Mouse (Mus musculus) hindbrain, embryonic 16.5 days (tissue): ENCODE data around the gene Bspry. TPM values are rescaled to one million over a fixed set of nuclear protein-coding genes. Genes with fewer than 3 reads are reported as not detected.
"Not testable (repeated sequence)": the region's sequence is repeated elsewhere in the genome, so short reads cannot be mapped to it uniquely, and the experiment has no call there.

ENCODE experiments used
- ATAC-seq: fragments of 200-750 bp; cut with Nextera tagmentation; 2 replicates; pipeline ENCODE4 v1.8.0; 2017; ENCODE audit warnings: moderate TSS enrichment, moderate library complexity
- H3K27ac ChIP-seq: fragments of 300-500 bp; sonication (generic); 2 replicates; pipeline ENCODE4 v1.5.1; 2014; ENCODE audit warnings: low read depth, mild to moderate bottlenecking, control low read depth, low read length, moderate library complexity
- H3K27me3 ChIP-seq: fragments of 300-500 bp; sonication (generic); replicated peaks from 2 replicates; pipeline ENCODE4 v1.6.1; 2014; ENCODE audit warnings: low read length; ENCODE audit not compliant: control insufficient read depth, insufficient read depth
- H3K36me3 ChIP-seq: fragments of 300-500 bp; sonication (generic); 2 replicates; pipeline ENCODE4 v1.6.1; 2014; ENCODE audit warnings: mild to moderate bottlenecking, low read length, moderate library complexity, mixed read lengths; ENCODE audit not compliant: control insufficient read depth, insufficient read depth
- H3K4me1 ChIP-seq: fragments of 300-500 bp; sonication (generic); 2 replicates; pipeline ENCODE4 v1.6.1; 2014; ENCODE audit warnings: low read depth, low read length; ENCODE audit not compliant: control insufficient read depth, insufficient read depth
- H3K4me2 ChIP-seq: fragments of 300-500 bp; sonication (generic); 2 replicates; pipeline ENCODE4 v1.6.1; 2014; ENCODE audit warnings: mild to moderate bottlenecking, low read length, control low read depth, moderate library complexity
- H3K4me3 ChIP-seq: fragments of 300-500 bp; sonication (generic); 2 replicates; pipeline ENCODE4 v1.5.1; 2014; ENCODE audit warnings: mild to moderate bottlenecking, low read length, control low read depth, moderate library complexity
- H3K9ac ChIP-seq: fragments of 300-500 bp; sonication (generic); 2 replicates; pipeline ENCODE4 v1.6.1; 2014; ENCODE audit warnings: low read depth, mild to moderate bottlenecking, control low read depth, low read length, moderate library complexity
- H3K9me3 ChIP-seq: fragments of 300-500 bp; sonication (generic); 2 replicates; pipeline ENCODE4 v1.6.1; 2014; ENCODE audit warnings: mild to moderate bottlenecking, low read length, moderate library complexity; ENCODE audit not compliant: control insufficient read depth
- WGBS: fragments of 180-500 bp; shearing (Covaris S2); extraction: QIAGEN DNeasy Blood & Tissue Kit; methylation state at CpG from one replicate; pipeline ENCODE4 v1.1.7; 2014; 5-methylcytosine and 5-hydroxymethylcytosine counted together
- polyA plus RNA-seq: library from polyadenylated mRNA; unstranded; fragments of >200 nt; fragmentation: Nextera tagmentation; extraction: Ambion mirVana; gene quantifications from 2 replicates; pipeline ENCODE4 v1.2.1, GENCODE M21; 2015

The Bspry gene
- polyA plus RNA-seq, 1 experiment from 2014 or later = 0.63 TPM

GRCm38 (mm10) chr4:62475793-62476192 lies 4.1 kb upstream of the Bspry start:
- no peak for ATAC-seq
- Histone ChIP-seq H3K9ac (no peak overlapping the region), H3K36me3 (no peaks in the 10 kb centered on the region), H3K4me2 (no peak overlapping the region), H3K9me3 (no peaks in the 10 kb centered on the region), H3K4me3 (no peak overlapping the region), H3K27ac (no peak overlapping the region), H3K27me3 (peaks cover 9% of the 10 kb centered on the region; the same call in 1 of the 2 replicates), H3K4me1 (no peaks in the 10 kb centered on the region; the same call in 1 of the 2 replicates)
- 95% methylated on average over 6 of the region's 6 CpGs for WGBS

- Histone ChIP-seq H3K4me1 (no peaks in the 10 kb centered on the region; the same call in 1 of the 2 replicates), H3K4me3 (no peak overlapping the region), H3K9ac (no peak overlapping the region), H3K27me3 (peaks cover 9% of the 10 kb centered on the region; the same call in 1 of the 2 replicates), H3K27ac (no peak overlapping the region), H3K4me2 (no peak overlapping the region), H3K36me3 (no peaks in the 10 kb centered on the region), H3K9me3 (no peaks in the 10 kb centered on the region)
- 89% methylated on average over 6 of the region's 6 CpGs for WGBS
- no peak for ATAC-seq
Measured at GRCm38 (mm10) chr4:62477542-62478244, 2.2 kb upstream of the Bspry start.

GRCm38 (mm10) chr4:62479593-62479936 lies 288 bp upstream of the Bspry start:
- Histone ChIP-seq H3K4me2 (peak overlapping the region; percentile 68), H3K4me3 (peak overlapping the region; percentile 48)
- H3K36me3 ChIP-seq, H3K9me3 ChIP-seq, H3K27me3 ChIP-seq, H3K9ac ChIP-seq, ATAC-seq, H3K4me1 ChIP-seq, H3K27ac ChIP-seq: not testable (repeated sequence)
- 16% methylated on average over 11 of the region's 11 CpGs for WGBS

GRCm38 (mm10) chr4:62480709-62481605 lies 1.1 kb downstream of the Bspry start:
- peaks cover 9% of the 10 kb centered on the region; the same call in 1 of the 2 replicates for H3K27me3 ChIP-seq
- no peaks in the 10 kb centered on the region for H3K9me3 ChIP-seq
- H3K9ac ChIP-seq = no peak overlapping the region
- peak; percentile 39; the same call in 1 of the 2 replicates for ATAC-seq
- H3K36me3 ChIP-seq = no peaks in the 10 kb centered on the region
- 46% methylated on average over 10 of the region's 10 CpGs for WGBS
- no peak overlapping the region for H3K4me3 ChIP-seq
- H3K27ac ChIP-seq = no peak overlapping the region
- H3K4me2 ChIP-seq = no peak overlapping the region
- H3K4me1 ChIP-seq = no peaks in the 10 kb centered on the region; the same call in 1 of the 2 replicates

- Histone ChIP-seq H3K4me1 (no peaks in the 10 kb centered on the region), H3K4me2 (no peak overlapping the region), H3K36me3 (no peaks in the 10 kb centered on the region), H3K9me3 (no peaks in the 10 kb centered on the region), H3K4me3 (no peak overlapping the region), H3K27me3 (no peaks in the 10 kb centered on the region), H3K9ac (no peak overlapping the region), H3K27ac (no peak overlapping the region)
- 84% methylated on average over 3 of the region's 3 CpGs for WGBS
- ATAC-seq = no peak
Measured at GRCm38 (mm10) chr4:62484928-62485327, 5.1 kb downstream of the Bspry start.

GRCm38 (mm10) chr4:62485450-62486161 lies 5.8 kb downstream of the Bspry start:
- Histone ChIP-seq H3K27ac (no peak overlapping the region), H3K4me1 (no peaks in the 10 kb centered on the region), H3K27me3 (no peaks in the 10 kb centered on the region), H3K9me3 (no peaks in the 10 kb centered on the region), H3K36me3 (no peaks in the 10 kb centered on the region), H3K4me2 (no peak overlapping the region), H3K4me3 (no peak overlapping the region), H3K9ac (no peak overlapping the region)
- ATAC-seq = no peak
- WGBS = 90% methylated on average over 8 of the region's 8 CpGs

- no peaks in the 10 kb centered on the region for H3K36me3 ChIP-seq
- no peak overlapping the region for H3K4me3 ChIP-seq
- no peaks in the 10 kb centered on the region for H3K27me3 ChIP-seq
- WGBS = 92% methylated on average over 15 of the region's 15 CpGs
- no peaks in the 10 kb centered on the region for H3K9me3 ChIP-seq
- H3K9ac ChIP-seq = no peak overlapping the region
- H3K27ac ChIP-seq = no peak overlapping the region
- ATAC-seq = no peak
- H3K4me1 ChIP-seq = no peaks in the 10 kb centered on the region
- no peak overlapping the region for H3K4me2 ChIP-seq
Measured at GRCm38 (mm10) chr4:62486162-62486696, 6.4 kb downstream of the Bspry start.

GRCm38 (mm10) chr4:62487172-62487571 lies 7.3 kb downstream of the Bspry start:
- ATAC-seq = no peak
- no peak overlapping the region for H3K4me3 ChIP-seq
- H3K27ac ChIP-seq = no peak overlapping the region
- no peaks in the 10 kb centered on the region for H3K9me3 ChIP-seq
- no peaks in the 10 kb centered on the region for H3K36me3 ChIP-seq
- H3K27me3 ChIP-seq = no peaks in the 10 kb centered on the region
- 96% methylated on average over 5 of the region's 5 CpGs for WGBS
- H3K4me1 ChIP-seq = no peaks in the 10 kb centered on the region
- H3K9ac ChIP-seq = no peak overlapping the region
- no peak overlapping the region for H3K4me2 ChIP-seq
